Mouse (Mus musculus) heart, postnatal 0 days (tissue): ENCODE measurements at regions not wholly inside any gene's neighbourhood (a gene's known extent, or its start where the extent isn't known, plus 50 kb on each side); places are given as distances from the start of the nearest gene placed in this dataset.

Experiments used
- ATAC-seq: fragments of 200-750 bp; cut with Nextera tagmentation; 2 replicates; pipeline ENCODE4 v1.8.0; 2017; ENCODE audit warnings: low read depth, moderate number of reproducible peaks, moderate library complexity; ENCODE audit not compliant: insufficient read depth
- DNase-seq: peaks from one replicate; pipeline ENCODE4 v3.0.0-alpha.2; 2016; ENCODE audit warnings: low spot score
- H3K27ac ChIP-seq: fragments of 300-500 bp; sonication (generic); 2 replicates; pipeline ENCODE4 v1.5.1; 2014; ENCODE audit warnings: low read depth, mild to moderate bottlenecking
- H3K27me3 ChIP-seq: fragments of 300-500 bp; sonication (generic); 2 replicates; pipeline ENCODE4 v1.6.1; 2014; ENCODE audit warnings: low read length, mixed read lengths; ENCODE audit not compliant: control insufficient read depth, insufficient read depth
- H3K36me3 ChIP-seq: fragments of 300-500 bp; sonication (generic); replicated peaks from 2 replicates; pipeline ENCODE4 v1.6.1; 2014; ENCODE audit warnings: low read length, mixed read lengths; ENCODE audit not compliant: control insufficient read depth, insufficient read depth
- H3K4me1 ChIP-seq: fragments of 300-500 bp; sonication (generic); 2 replicates; pipeline ENCODE4 v1.6.1; 2014; ENCODE audit warnings: antibody characterized with exemption; ENCODE audit not compliant: control insufficient read depth, insufficient read depth
- H3K4me2 ChIP-seq: fragments of 300-500 bp; sonication (generic); 2 replicates; pipeline ENCODE4 v1.6.1; 2014; ENCODE audit warnings: low read depth, mild to moderate bottlenecking, low read length, moderate library complexity
- H3K4me3 ChIP-seq: fragments of 300-500 bp; sonication (generic); 2 replicates; pipeline ENCODE4 v1.5.1; 2014; ENCODE audit warnings: low read depth, low read length
- H3K9ac ChIP-seq: fragments of 300-500 bp; sonication (generic); replicated peaks from 2 replicates; pipeline ENCODE4 v1.6.1; 2014; ENCODE audit warnings: low read depth, low read length, mixed read lengths
- H3K9me3 ChIP-seq: fragments of 300-500 bp; sonication (generic); replicated peaks from 2 replicates; pipeline ENCODE4 v1.6.1; 2016; ENCODE audit warnings: low read length; ENCODE audit not compliant: control insufficient read depth
- CTCF ChIP-seq: IDR thresholded peaks from 2 replicates; pipeline ENCODE4 v1.5.1; 2016; ENCODE audit warnings: antibody characterized with exemption, control low read depth, low read depth
- EP300 ChIP-seq: IDR thresholded peaks from 2 replicates; pipeline ENCODE4 v1.6.1; 2016; ENCODE audit warnings: antibody characterized with exemption, low read depth
- WGBS: fragments of 180-500 bp; shearing (Covaris S2); extraction: QIAGEN DNeasy Blood & Tissue Kit; methylation state at CpG from one replicate; pipeline ENCODE4 v1.1.7; 2014; 5-methylcytosine and 5-hydroxymethylcytosine counted together

DNA sequence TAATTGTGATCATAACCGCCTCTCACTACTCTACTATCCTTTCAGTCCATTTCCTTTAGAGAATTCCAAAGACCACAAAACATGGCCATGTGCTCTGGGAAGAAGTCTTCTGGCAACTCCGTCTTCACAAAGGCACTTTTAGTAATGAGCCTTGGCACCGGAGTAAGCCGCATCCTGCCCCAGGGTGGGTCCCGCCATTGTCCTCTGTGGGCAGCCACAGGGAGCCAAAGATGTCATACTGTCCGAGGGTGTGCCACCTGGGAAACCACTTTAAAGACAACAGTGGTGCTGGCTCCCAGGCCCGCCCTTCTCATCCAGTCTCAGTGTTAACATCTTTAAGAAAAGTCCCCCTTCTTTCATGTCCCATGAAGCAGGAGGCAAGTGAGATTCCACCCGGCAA, 164.6 kb downstream of the Kit start:
- 80% methylated on average over 8 of the region's 8 CpGs for WGBS

DNA sequence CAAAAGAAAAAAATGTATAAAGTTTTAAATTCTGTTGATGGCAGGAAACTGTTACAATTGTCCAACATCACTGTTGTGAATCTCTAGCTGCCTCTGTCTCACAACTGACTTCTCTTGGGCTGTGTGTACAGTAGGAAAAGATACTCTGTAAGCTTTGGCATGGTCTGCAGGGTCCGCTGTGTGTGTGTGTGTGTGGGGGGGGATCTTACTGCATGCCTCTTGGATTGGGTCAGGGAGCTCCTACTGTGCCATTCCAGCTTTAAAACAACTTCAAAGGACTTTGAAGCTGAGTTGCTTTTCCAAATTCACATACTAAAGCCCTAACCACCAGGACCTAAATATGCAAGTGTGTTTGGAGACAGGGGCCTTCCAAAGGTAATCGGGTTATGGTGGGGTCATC, 163.7 kb downstream of the Kit start:
- Histone ChIP-seq H3K4me2 (no peak overlapping the region), H3K27me3 (no peaks in the 10 kb centered on the region), H3K4me3 (no peak overlapping the region), H3K27ac (no peak overlapping the region), H3K4me1 (no peaks in the 10 kb centered on the region), H3K9ac (no peak overlapping the region), H3K9me3 (no peaks in the 10 kb centered on the region), H3K36me3 (no peaks in the 10 kb centered on the region)
- 80% methylated on average over 2 of the region's 2 CpGs for WGBS
- TF ChIP-seq CTCF (no peak), EP300 (no peak)
- ATAC-seq (no peak), DNase-seq (no peak)

More for the DNA sequence above, 164.6 kb downstream of the Kit start:
- Histone ChIP-seq H3K4me2 (no peak overlapping the region), H3K27me3 (no peaks in the 10 kb centered on the region), H3K9me3 (no peaks in the 10 kb centered on the region), H3K27ac (no peak overlapping the region), H3K4me1 (no peaks in the 10 kb centered on the region), H3K9ac (no peak overlapping the region), H3K4me3 (no peak overlapping the region), H3K36me3 (no peaks in the 10 kb centered on the region)
- ATAC-seq, result no peak
- TF ChIP-seq EP300 (no peak), CTCF (no peak)
- no peak for DNase-seq

DNA sequence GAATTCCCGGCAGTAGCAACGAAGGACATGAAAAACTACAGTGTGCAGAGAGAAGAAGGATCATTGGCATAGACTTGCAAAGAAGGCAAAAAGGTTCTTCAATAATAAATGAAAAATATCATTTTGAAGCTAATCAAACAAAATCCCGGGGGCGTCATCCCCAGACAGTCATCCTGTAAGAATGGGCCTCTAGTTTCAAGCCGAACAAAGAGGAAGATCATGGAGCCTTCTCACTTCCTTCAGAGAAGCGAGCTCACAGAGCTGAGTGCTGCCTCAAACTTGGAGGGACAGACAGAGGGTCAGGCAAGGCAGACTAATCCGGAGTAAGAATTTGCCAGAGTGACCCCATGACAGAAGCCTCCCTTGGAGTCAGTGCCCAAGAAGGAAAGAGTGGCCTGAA, 163.0 kb downstream of the Kit start:
- no peak overlapping the region for H3K4me3 ChIP-seq
- H3K9ac ChIP-seq, result no peak overlapping the region
- DNase-seq (no peak), ATAC-seq (no peak)
- H3K4me2 ChIP-seq, result no peak overlapping the region
- no peaks in the 10 kb centered on the region for H3K9me3 ChIP-seq
- TF ChIP-seq CTCF (no peak), EP300 (no peak)
- no peaks in the 10 kb centered on the region for H3K36me3 ChIP-seq
- WGBS, result 85% methylated on average over 7 of the region's 7 CpGs
- no peaks in the 10 kb centered on the region for H3K27me3 ChIP-seq
- H3K27ac ChIP-seq, result no peak overlapping the region
- H3K4me1 ChIP-seq, result no peaks in the 10 kb centered on the region

DNA sequence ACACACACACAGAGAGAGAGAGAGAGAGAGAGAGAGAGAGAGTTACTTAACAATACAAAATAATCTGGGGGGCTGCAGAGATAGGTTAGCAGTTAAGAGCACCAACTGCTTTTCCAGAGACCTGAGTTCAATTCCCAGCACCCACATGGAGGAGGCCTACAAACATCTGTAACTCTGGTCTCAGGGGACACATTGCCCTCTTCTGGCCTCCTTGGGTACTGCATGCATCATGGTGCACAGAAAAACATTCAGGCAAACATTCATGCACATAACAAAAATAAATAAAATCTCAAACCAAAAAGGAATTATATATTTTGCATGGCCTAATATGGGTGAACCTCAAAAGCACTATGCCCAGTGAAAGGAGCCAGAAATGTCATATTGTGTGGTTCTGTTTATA, 161.6 kb downstream of the Kit start:
- Histone ChIP-seq H3K27ac (no peak overlapping the region), H3K4me2 (no peak overlapping the region), H3K4me3 (no peak overlapping the region), H3K27me3 (no peaks in the 10 kb centered on the region), H3K4me1 (no peaks in the 10 kb centered on the region), H3K9me3 (no peaks in the 10 kb centered on the region), H3K9ac (no peak overlapping the region), H3K36me3 (no peaks in the 10 kb centered on the region)
- ATAC-seq (no peak), DNase-seq (no peak)
- TF ChIP-seq EP300 (no peak), CTCF (peak; percentile 33)

DNA sequence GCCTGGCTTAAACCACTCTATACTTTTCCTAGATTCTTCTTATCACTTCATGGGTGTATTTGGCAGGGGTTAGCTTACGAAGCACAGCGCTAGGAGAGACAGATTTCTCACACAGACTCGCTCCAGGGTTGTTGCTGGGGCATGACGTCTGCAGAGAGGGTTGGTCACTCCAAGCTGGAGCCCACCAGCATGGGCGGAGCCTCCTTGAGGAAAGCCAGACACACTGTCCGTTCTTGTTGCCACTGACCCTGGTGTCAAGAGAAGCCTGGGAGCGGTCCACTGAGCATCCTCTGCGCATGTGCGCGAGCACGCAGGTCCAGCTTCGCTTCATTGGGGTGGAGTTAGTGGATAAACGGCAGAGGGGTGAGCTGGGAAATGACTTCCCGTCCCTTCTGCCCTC, 159.8 kb downstream of the Kit start:
- WGBS, result 64% methylated on average over 14 of the region's 14 CpGs
- H3K4me3 ChIP-seq, result peak overlapping the region; percentile 12; the same call in 1 of the 2 replicates
- H3K36me3 ChIP-seq, result no peaks in the 10 kb centered on the region
- H3K9ac ChIP-seq, result no peak overlapping the region
- peak; percentile 60 for DNase-seq
- TF ChIP-seq EP300 (no peak), CTCF (no peak)
- ATAC-seq, result peak; percentile 87
- H3K27ac ChIP-seq, result peak overlapping the region; percentile 50
- no peaks in the 10 kb centered on the region for H3K4me1 ChIP-seq
- no peaks in the 10 kb centered on the region for H3K27me3 ChIP-seq
- no peaks in the 10 kb centered on the region for H3K9me3 ChIP-seq
- peak overlapping the region; percentile 26; the same call in 1 of the 2 replicates for H3K4me2 ChIP-seq

DNA sequence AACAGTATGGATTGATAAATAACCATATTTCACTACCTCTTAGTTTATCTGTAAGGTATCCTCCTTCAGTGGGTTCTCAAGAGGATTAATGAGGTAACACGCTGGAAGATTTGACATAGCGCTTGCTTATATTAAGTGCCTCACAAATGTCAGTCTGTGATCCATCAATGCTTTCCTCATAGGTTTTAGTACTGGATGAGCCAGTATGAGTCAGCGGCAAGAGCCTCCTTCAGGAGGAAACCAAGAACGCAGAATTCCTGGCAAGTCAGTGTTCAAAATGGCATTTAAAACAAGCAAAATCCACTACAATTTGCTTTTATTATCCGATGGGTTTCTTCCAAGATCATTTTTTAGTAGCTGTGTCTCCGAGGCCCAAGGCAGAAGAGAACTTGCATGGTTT, 159.3 kb downstream of the Kit start:
- H3K27ac ChIP-seq, result no peak overlapping the region
- WGBS, result 84% methylated on average over 6 of the region's 6 CpGs

More for the DNA sequence above, 159.3 kb downstream of the Kit start:
- H3K4me3 ChIP-seq, result no peak overlapping the region
- no peaks in the 10 kb centered on the region for H3K36me3 ChIP-seq
- H3K9ac ChIP-seq, result no peak overlapping the region
- TF ChIP-seq CTCF (no peak), EP300 (no peak)
- no peak for DNase-seq
- H3K4me1 ChIP-seq, result no peaks in the 10 kb centered on the region
- H3K9me3 ChIP-seq, result no peaks in the 10 kb centered on the region
- H3K27me3 ChIP-seq, result no peaks in the 10 kb centered on the region
- H3K4me2 ChIP-seq, result no peak overlapping the region
- no peak for ATAC-seq
